Mouse (Mus musculus) macrophage (primary cell): Measurements from ENCODE around the gene Rccd1. TPM values are rescaled to one million over a fixed set of nuclear protein-coding genes. Genes with fewer than 3 reads are reported as not detected.

Experiments
- polyA plus RNA-seq: library from polyadenylated mRNA; stranded (reverse); fragments of 250-400 nt; gene quantifications from 3 replicates; pipeline ENCODE4 v1.2.4, GENCODE M21; 2018; ENCODE audit warnings: inconsistent platforms

Rccd1 gene
- polyA plus RNA-seq, 1 experiment from 2014 or later = 2.4 TPM

Other genes with a start within 250 kb of the Rccd1 start
- gene Idh2, start 209.1 kb downstream of the Rccd1 start, polyA plus RNA-seq = 72.5 to 101 TPM (median 88.0 TPM) in 3 replicates
- 6.0 to 23.1 TPM (median 10.0 TPM) in 3 replicates for gene Sema4b, start 137.6 kb downstream of the Rccd1 start, polyA plus RNA-seq
- 28.5 to 81.1 TPM (median 68.2 TPM) in 3 replicates for gene Cib1, start 91.6 kb downstream of the Rccd1 start, polyA plus RNA-seq
- gene Gdpgp1, start 91.6 kb downstream of the Rccd1 start, polyA plus RNA-seq = 2.7 to 3.2 TPM (median 3.1 TPM) in 3 replicates
- gene Ttll13, start 78.1 kb downstream of the Rccd1 start, polyA plus RNA-seq = 0.06 to 0.07 TPM in 2 of 3 replicates, not detected in the other
- gene Ngrn, start 63.2 kb downstream of the Rccd1 start, polyA plus RNA-seq = 10.5 to 19.3 TPM (median 14.7 TPM) in 3 replicates
- gene Vps33b, start 54.8 kb downstream of the Rccd1 start, polyA plus RNA-seq = 9.4 to 14.3 TPM (median 12.9 TPM) in 3 replicates
- gene Prc1, start 30.0 kb downstream of the Rccd1 start, polyA plus RNA-seq = 2.1 to 15.2 TPM (median 9.7 TPM) in 3 replicates
- 14.3 to 19.5 TPM (median 16.2 TPM) in 3 replicates for gene Unc45a, start 16.6 kb upstream of the Rccd1 start, polyA plus RNA-seq
- 6.0 to 14.5 TPM (median 10.1 TPM) in 3 replicates for gene Hddc3, start 18.6 kb upstream of the Rccd1 start, polyA plus RNA-seq
- gene Man2a2, start 46.9 kb upstream of the Rccd1 start, polyA plus RNA-seq = 15.9 to 83.7 TPM (median 73.2 TPM) in 3 replicates
- 96.8 to 128 TPM (median 114 TPM) in 3 replicates for gene Fes, start 63.5 kb upstream of the Rccd1 start, polyA plus RNA-seq
- 37.1 to 65.0 TPM (median 49.0 TPM) in 3 replicates for gene Furin, start 81.0 kb upstream of the Rccd1 start, polyA plus RNA-seq
- gene Blm, start 210.7 kb upstream of the Rccd1 start, polyA plus RNA-seq = 2.5 to 9.1 TPM (median 7.2 TPM) in 3 replicates